Mouse (Mus musculus) MEL-GATA-1-ER (cell line): ENCODE measurements around the gene Trim38.
A peak's percentile ranks its signal among the peaks of the same experiment; 100 is the strongest.

Source experiments
- DNase-seq: peaks from one replicate; pipeline ENCODE4 v3.0.0-alpha.2; 2012; ENCODE audit warnings: low read depth; ENCODE audit errors: extremely low read depth

Gene Trim38

GRCm38 (mm10) chr13:23746201-23747080, 23.3 kb upstream of the Trim38 start, which contains the start of gene Hist1h2bb:
Gene Hist1h2bb (plus strand): TSS chr13:23746734.
- DNase-seq: peak; percentile 99

GRCm38 (mm10) chr13:23747081-23747891, 22.4 kb upstream of the Trim38 start:
- DNase-seq: peak; percentile 75

GRCm38 (mm10) chr13:23747892-23748288, 21.8 kb upstream of the Trim38 start:
- no peak for DNase-seq

GRCm38 (mm10) chr13:23749563-23750121, 20.1 kb upstream of the Trim38 start:
- DNase-seq: no peak

GRCm38 (mm10) chr13:23750839-23751477, 18.8 kb upstream of the Trim38 start, which contains the start of gene Hist1h2ab:
Gene Hist1h2ab (plus strand): TSS chr13:23751126.
- DNase-seq: peak; percentile 92

GRCm38 (mm10) chr13:23751478-23751956, 18.2 kb upstream of the Trim38 start:
- DNase-seq: peak; percentile 68

GRCm38 (mm10) chr13:23752067-23752741, 17.5 kb upstream of the Trim38 start, which contains the start of gene Hist1h3b:
Gene Hist1h3b (plus strand): TSS chr13:23752267.
- peak; percentile 97 for DNase-seq

GRCm38 (mm10) chr13:23752742-23753172, 17.0 kb upstream of the Trim38 start:
- no peak for DNase-seq

GRCm38 (mm10) chr13:23753314-23754078, 16.2 kb upstream of the Trim38 start:
- DNase-seq: no peak

- DNase-seq: no peak
Observed at GRCm38 (mm10) chr13:23755000-23755399, 14.7 kb upstream of the Trim38 start.

GRCm38 (mm10) chr13:23756790-23757189, 12.9 kb upstream of the Trim38 start, which contains the start of gene Hist1h4b:
Gene Hist1h4b (plus strand): TSS chr13:23757013.
- peak; percentile 96 for DNase-seq

GRCm38 (mm10) chr13:23757211-23757773, 12.4 kb upstream of the Trim38 start:
- DNase-seq: peak; percentile 85

- DNase-seq: no peak
Observed at GRCm38 (mm10) chr13:23757921-23758320, 11.8 kb upstream of the Trim38 start.

- DNase-seq: no peak
Observed at GRCm38 (mm10) chr13:23759251-23759771, 10.4 kb upstream of the Trim38 start.

GRCm38 (mm10) chr13:23759916-23760239, 9.8 kb upstream of the Trim38 start:
- DNase-seq: no peak

GRCm38 (mm10) chr13:23760240-23760971, 9.3 kb upstream of the Trim38 start:
- peak; percentile 76 for DNase-seq

GRCm38 (mm10) chr13:23760972-23761864, 8.5 kb upstream of the Trim38 start, which contains the start of gene Hist1h4a:
Gene Hist1h4a (minus strand): TSS chr13:23761230.
- peak; percentile 90 for DNase-seq
